Mouse (Mus musculus) liver, embryonic 15.5 days (tissue): ENCODE results near the gene Defa32. TPM values are rescaled to one million over a fixed set of nuclear protein-coding genes. Genes with fewer than 3 reads are reported as not detected.
"Not testable (repeated sequence)": the region's sequence is repeated elsewhere in the genome, so short reads cannot be mapped to it uniquely, and the experiment has no call there.

Experiments used
- ATAC-seq: fragments of 200-750 bp; cut with Nextera tagmentation; 2 replicates; pipeline ENCODE4 v1.8.0; 2017; ENCODE audit warnings: moderate number of reproducible peaks, mild to moderate bottlenecking, moderate library complexity; ENCODE audit not compliant: insufficient read depth
- H3K27ac ChIP-seq: fragments of 300-500 bp; sonication (generic); replicated peaks from 2 replicates; pipeline ENCODE4 v1.5.1; 2015; ENCODE audit warnings: mild to moderate bottlenecking, inconsistent platforms
- H3K27me3 ChIP-seq: fragments of 300-500 bp; sonication (generic); 2 replicates; pipeline ENCODE4 v1.6.1; 2015; ENCODE audit warnings: mild to moderate bottlenecking, inconsistent platforms
- H3K36me3 ChIP-seq: fragments of 300-500 bp; sonication (generic); replicated peaks from 2 replicates; pipeline ENCODE4 v1.6.1; 2015; ENCODE audit warnings: moderate library complexity, mild to moderate bottlenecking, inconsistent platforms
- H3K4me1 ChIP-seq: fragments of 300-500 bp; sonication (generic); replicated peaks from 2 replicates; pipeline ENCODE4 v1.6.1; 2015; ENCODE audit warnings: inconsistent platforms
- H3K4me2 ChIP-seq: fragments of 300-500 bp; sonication (generic); 2 replicates; pipeline ENCODE4 v1.6.1; 2015; ENCODE audit warnings: moderate library complexity, mild to moderate bottlenecking, inconsistent platforms
- H3K4me3 ChIP-seq: fragments of 300-500 bp; sonication (generic); replicated peaks from 2 replicates; pipeline ENCODE4 v1.5.1; 2015; ENCODE audit warnings: mild to moderate bottlenecking, inconsistent platforms
- H3K9ac ChIP-seq: fragments of 300-500 bp; sonication (generic); 2 replicates; pipeline ENCODE4 v1.6.1; 2015; ENCODE audit warnings: moderate library complexity, mild to moderate bottlenecking, inconsistent platforms
- H3K9me3 ChIP-seq: fragments of 300-500 bp; sonication (generic); replicated peaks from 2 replicates; pipeline ENCODE4 v1.6.1; 2016; ENCODE audit warnings: inconsistent platforms
- WGBS: fragments of 180-500 bp; shearing (Covaris S2); methylation state at CpG from one replicate; pipeline ENCODE4 v1.1.7; 2015; ENCODE audit warnings: mixed read lengths; ENCODE audit not compliant: insufficient replicate concordance; 5-methylcytosine and 5-hydroxymethylcytosine counted together
- polyA plus RNA-seq: library from polyadenylated mRNA; unstranded; fragments of >200 nt; fragmentation: Nextera tagmentation; extraction: Ambion mirVana; gene quantifications from 2 replicates; pipeline ENCODE4 v1.2.1, GENCODE M21; 2015

Gene Defa32
- polyA plus RNA-seq = not detected in 2 replicates

DNA sequence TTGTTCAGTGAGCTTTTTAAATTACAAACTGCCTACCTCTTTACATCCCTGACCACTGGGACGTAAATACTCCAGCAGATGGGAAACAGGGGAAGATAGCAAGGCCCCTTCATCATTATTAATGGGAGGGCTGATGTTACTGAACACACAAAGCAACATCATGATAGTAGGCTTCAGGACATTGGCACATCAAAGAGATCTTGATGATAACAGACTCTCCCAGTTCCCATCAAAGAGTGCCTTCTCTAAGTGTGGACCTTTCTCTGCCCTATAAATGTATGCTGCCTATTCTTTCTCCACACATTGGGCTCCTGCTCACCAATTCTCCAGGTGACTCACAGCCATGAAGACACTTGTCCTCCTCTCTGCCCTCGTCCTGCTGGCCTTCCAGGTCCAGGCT is at the start of gene Defa32:
Gene Defa32 (plus strand): TSS at position 301 of the 400 bp plus-strand sequence.
- H3K27me3 ChIP-seq, H3K9me3 ChIP-seq, H3K27ac ChIP-seq, H3K4me1 ChIP-seq, H3K9ac ChIP-seq, ATAC-seq, H3K36me3 ChIP-seq, H3K4me2 ChIP-seq, H3K4me3 ChIP-seq: not testable (repeated sequence)
- no CpG with 5 or more reads among the region's 2 CpGs for WGBS

DNA sequence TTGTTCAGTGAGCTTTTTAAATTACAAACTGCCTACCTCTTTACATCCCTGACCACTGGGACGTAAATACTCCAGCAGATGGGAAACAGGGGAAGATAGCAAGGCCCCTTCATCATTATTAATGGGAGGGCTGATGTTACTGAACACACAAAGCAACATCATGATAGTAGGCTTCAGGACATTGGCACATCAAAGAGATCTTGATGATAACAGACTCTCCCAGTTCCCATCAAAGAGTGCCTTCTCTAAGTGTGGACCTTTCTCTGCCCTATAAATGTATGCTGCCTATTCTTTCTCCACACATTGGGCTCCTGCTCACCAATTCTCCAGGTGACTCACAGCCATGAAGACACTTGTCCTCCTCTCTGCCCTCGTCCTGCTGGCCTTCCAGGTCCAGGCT is 19.9 kb upstream of the Defa32 start, which contains the start of gene Defa20:
Gene Defa20 (plus strand): TSS at position 301 of the 400 bp plus-strand sequence.
- H3K9ac ChIP-seq, H3K4me1 ChIP-seq, H3K9me3 ChIP-seq, ATAC-seq, H3K36me3 ChIP-seq, H3K4me3 ChIP-seq, H3K4me2 ChIP-seq, H3K27ac ChIP-seq, H3K27me3 ChIP-seq: not testable (repeated sequence)
- WGBS = no CpG with 5 or more reads among the region's 2 CpGs

DNA sequence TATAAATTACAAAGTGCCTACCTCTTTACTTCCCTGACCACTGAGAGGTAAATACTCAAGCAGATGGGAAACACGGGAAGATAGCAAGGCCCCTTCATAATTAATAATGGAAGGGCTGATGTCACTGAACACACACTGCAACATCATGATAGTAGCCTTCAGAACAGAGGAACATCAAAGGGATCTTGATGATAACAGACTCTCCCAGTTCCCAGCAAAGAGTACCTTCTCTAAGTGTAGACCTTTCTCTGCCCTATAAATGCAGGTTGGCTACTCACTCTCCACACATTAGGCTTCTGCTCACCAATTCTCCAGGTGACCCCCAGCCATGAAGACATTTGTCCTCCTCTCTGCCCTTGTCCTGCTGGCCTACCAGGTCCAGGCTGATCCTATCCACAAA is 36.3 kb downstream of the Defa32 start, which contains the start of gene Defa37:
Gene Defa37 (plus strand): TSS at position 301 of the 400 bp plus-strand sequence.
- not testable (repeated sequence) for H3K9ac ChIP-seq, H3K27ac ChIP-seq, H3K4me3 ChIP-seq, H3K27me3 ChIP-seq, H3K4me1 ChIP-seq, H3K36me3 ChIP-seq, ATAC-seq, H3K9me3 ChIP-seq, H3K4me2 ChIP-seq
- WGBS = no CpG with 5 or more reads among the region's 1 CpGs

Other genes with a start within 250 kb of the Defa32 start
- gene Defa27, start 213.5 kb upstream of the Defa32 start, polyA plus RNA-seq = not detected in 2 replicates
- not detected in 2 replicates for gene Defa29, start 202.0 kb upstream of the Defa32 start, polyA plus RNA-seq
- not detected in 2 replicates for gene Defa2, start 150.5 kb upstream of the Defa32 start, polyA plus RNA-seq
- gene Defa33, start 137.2 kb upstream of the Defa32 start, polyA plus RNA-seq = not detected in 2 replicates
- gene Defa36, start 101.6 kb upstream of the Defa32 start, polyA plus RNA-seq = not detected in 2 replicates
- gene Gm7849, start 72.5 kb upstream of the Defa32 start, polyA plus RNA-seq = not detected in 2 replicates
- not detected in 2 replicates for gene Defa20, start 19.8 kb upstream of the Defa32 start, polyA plus RNA-seq
- not detected in 2 replicates for gene Defa37, start 36.4 kb downstream of the Defa32 start, polyA plus RNA-seq
- not detected in 2 replicates for gene Defa28, start 54.0 kb downstream of the Defa32 start, polyA plus RNA-seq
- not detected in 2 replicates for gene Gm7861, start 65.5 kb downstream of the Defa32 start, polyA plus RNA-seq
- gene Defa26, start 89.2 kb downstream of the Defa32 start, polyA plus RNA-seq = not detected in 2 replicates
- not detected in 2 replicates for gene Defa17, start 126.7 kb downstream of the Defa32 start, polyA plus RNA-seq
- not detected in 2 replicates for gene Defa34, start 136.8 kb downstream of the Defa32 start, polyA plus RNA-seq
- gene AY761184, start 174.6 kb downstream of the Defa32 start, polyA plus RNA-seq = not detected in 2 replicates
- gene Defa24, start 205.5 kb downstream of the Defa32 start, polyA plus RNA-seq = not detected in 2 replicates